Mouse (Mus musculus) urinary bladder, postnatal 14 days (tissue): ENCODE data around the gene Wasl.

ENCODE experiments used
- DNase-seq: peaks from one replicate; pipeline ENCODE4 v3.0.0; 2021; ENCODE audit warnings: low spot score

Wasl gene

GRCm38 (mm10) chr6:24645346-24646053 is 19.3 kb downstream of the Wasl start:
- DNase-seq: no peak

GRCm38 (mm10) chr6:24642960-24643359 is 21.8 kb downstream of the Wasl start:
- no peak for DNase-seq

- DNase-seq: no peak
Measured at GRCm38 (mm10) chr6:24642161-24642560, 22.6 kb downstream of the Wasl start.

- DNase-seq: no peak
Measured at GRCm38 (mm10) chr6:24641286-24641685, 23.5 kb downstream of the Wasl start.

GRCm38 (mm10) chr6:24635814-24636213 is 29.0 kb downstream of the Wasl start:
- DNase-seq: no peak

- no peak for DNase-seq
Measured at GRCm38 (mm10) chr6:24634065-24634464, 30.7 kb downstream of the Wasl start.

GRCm38 (mm10) chr6:24632061-24632460 is 32.7 kb downstream of the Wasl start:
- peak; percentile 43 for DNase-seq

- DNase-seq: no peak
Measured at GRCm38 (mm10) chr6:24628499-24628898, 36.3 kb downstream of the Wasl start.

GRCm38 (mm10) chr6:24627586-24628030 is 37.2 kb downstream of the Wasl start:
- peak; percentile 64 for DNase-seq

GRCm38 (mm10) chr6:24622098-24622497 is 42.7 kb downstream of the Wasl start:
- DNase-seq: no peak

- DNase-seq: no peak
Measured at GRCm38 (mm10) chr6:24620936-24621335, 43.9 kb downstream of the Wasl start.

GRCm38 (mm10) chr6:24619285-24620045 is 45.3 kb downstream of the Wasl start:
- DNase-seq: no peak

- no peak for DNase-seq
Measured at GRCm38 (mm10) chr6:24616746-24617145, 48.1 kb downstream of the Wasl start.

- DNase-seq: no peak
Measured at GRCm38 (mm10) chr6:24613918-24614317, 50.9 kb downstream of the Wasl start.

GRCm38 (mm10) chr6:24613346-24613745 is 51.5 kb downstream of the Wasl start:
- DNase-seq: no peak

GRCm38 (mm10) chr6:24612074-24612755 is 52.6 kb downstream of the Wasl start:
- no peak for DNase-seq

GRCm38 (mm10) chr6:24610358-24610757 is 54.5 kb downstream of the Wasl start:
- DNase-seq: no peak

- DNase-seq: no peak
Measured at GRCm38 (mm10) chr6:24609531-24609930, 55.3 kb downstream of the Wasl start.

- DNase-seq: no peak
Measured at GRCm38 (mm10) chr6:24608682-24609081, 56.1 kb downstream of the Wasl start.

GRCm38 (mm10) chr6:24608129-24608528 is 56.7 kb downstream of the Wasl start:
- DNase-seq: no peak

- DNase-seq: no peak
Measured at GRCm38 (mm10) chr6:24607531-24607930, 57.3 kb downstream of the Wasl start.

GRCm38 (mm10) chr6:24606512-24606911 is 58.3 kb downstream of the Wasl start:
- DNase-seq: no peak

- no peak for DNase-seq
Measured at GRCm38 (mm10) chr6:24605631-24606030, 59.2 kb downstream of the Wasl start.
